Comparison of ENCODE assay signal across 14 mouse cellular contexts in the genomic region with DNA sequence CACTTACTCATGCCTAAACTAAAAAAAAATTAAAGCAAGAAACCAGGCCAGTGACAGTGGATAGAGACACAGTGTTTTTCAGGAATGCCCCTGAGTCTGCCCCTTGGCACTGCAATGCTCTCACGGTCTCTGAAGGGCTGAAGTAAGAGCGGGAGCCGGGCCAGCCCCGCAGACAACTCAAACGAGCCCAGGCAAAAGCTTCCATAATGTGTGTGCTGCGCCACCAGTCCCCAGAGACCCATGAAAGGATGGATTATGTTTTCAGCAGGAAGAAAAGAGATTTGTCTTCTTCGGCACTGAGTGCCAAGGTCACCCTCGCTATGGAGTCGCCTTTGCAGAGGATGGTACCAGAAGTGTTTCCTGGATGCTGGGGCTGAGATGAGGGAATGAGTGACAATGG.
"Had no signal": no experiment of that assay in that cellular context is flagged by ENCODE, and none has a peak within 500 bp of the region (broad histone marks: within the 10 kb centered on the region; RNA-seq: fewer than 3 reads in every experiment).

No protein-coding gene starts in this region.

- H3K4me3 ChIP-seq: limb, embryonic 10.5 days; liver, embryonic 15.5 days; midbrain, embryonic 10.5 days; myocyte; neural tube, embryonic 15.5 days had no signal

- H3K27ac ChIP-seq: limb, embryonic 10.5 days; liver, embryonic 15.5 days; midbrain, embryonic 10.5 days; neural tube, embryonic 15.5 days had no signal

- ATAC-seq: intestine, postnatal 0 days; lung, postnatal 0 days had no signal

- DNase-seq: kidney, adult 8-10 months; kidney, postnatal 25 days; lung, adult 2 months; lung, postnatal 36 days; right cerebral cortex, adult 18-20 months; right cerebral cortex, postnatal 25 days; thymus, postnatal 4 days had no signal
